Mouse (Mus musculus) C2C12 (cell line): ENCODE measurements around the gene Timp2. TPM values are rescaled to one million over a fixed set of nuclear protein-coding genes. Genes with fewer than 3 reads are reported as not detected.

Experiments
- H3K27me3 ChIP-seq: one replicate; pipeline ENCODE4 v1.6.1; 2011; ENCODE audit not compliant: control insufficient read depth, insufficient read depth, insufficient read length
- H3K36me3 ChIP-seq: one replicate; pipeline ENCODE4 v1.6.1; 2011; ENCODE audit not compliant: control insufficient read depth, insufficient read depth
- H3K4me3 ChIP-seq: one replicate; pipeline ENCODE4 v1.5.1; 2011; ENCODE audit warnings: mild to moderate bottlenecking, control low read depth; ENCODE audit not compliant: poor library complexity, insufficient read depth, severe bottlenecking
- H3K79me2 ChIP-seq: one replicate; pipeline ENCODE4 v1.6.1; 2011; ENCODE audit not compliant: control insufficient read depth, insufficient read depth
- H3K79me3 ChIP-seq: one replicate; pipeline ENCODE4 v1.6.1; 2011; ENCODE audit warnings: low read depth, control low read depth
- H3ac ChIP-seq: one replicate; pipeline ENCODE3; 2011; ENCODE audit warnings: low read depth; ENCODE audit not compliant: control insufficient read depth, insufficient read length
- CEBPB ChIP-seq: IDR thresholded peaks from one replicate; pipeline ENCODE4 v1.6.1; 2011; ENCODE audit warnings: low read depth, mild to moderate bottlenecking, control low read depth, moderate library complexity
- CTCF ChIP-seq: IDR thresholded peaks from one replicate; pipeline ENCODE4 v1.5.1; 2011; ENCODE audit not compliant: control insufficient read depth, insufficient read depth, insufficient read length
- FOSL1 ChIP-seq: IDR thresholded peaks from one replicate; pipeline ENCODE4 v1.8.0; 2011; ENCODE audit warnings: mild to moderate bottlenecking, low read length; ENCODE audit not compliant: poor library complexity, insufficient read depth, severe bottlenecking
- MAX ChIP-seq: IDR thresholded peaks from one replicate; pipeline ENCODE4 v1.6.1; 2011; ENCODE audit warnings: mild to moderate bottlenecking, control low read depth
- MYOD1 ChIP-seq: IDR thresholded peaks from one replicate; pipeline ENCODE4 v1.6.1; 2011; ENCODE audit warnings: low read depth; ENCODE audit not compliant: control insufficient read depth, insufficient read length
- MYOG ChIP-seq: IDR thresholded peaks from one replicate; pipeline ENCODE4 v1.6.1; 2011; ENCODE audit not compliant: control insufficient read depth, insufficient read length; ENCODE audit errors: extremely low read depth
- USF1 ChIP-seq: IDR thresholded peaks from one replicate; pipeline ENCODE4 v1.6.1; 2011; ENCODE audit warnings: low read depth, mild to moderate bottlenecking, control low read depth, moderate library complexity
- polyA plus RNA-seq: library from polyadenylated mRNA; unstranded; fragments of >200 nt; fragmentation: generic; extraction: Trizol; gene quantifications from one replicate; pipeline ENCODE4 v1.2.1, GENCODE M21; 2012; ENCODE audit warnings: missing spikeins

Timp2 gene
- polyA plus RNA-seq, 1 experiment: 372 TPM

GRCm38 (mm10) chr11:118323974-118324373 lies 31.6 kb downstream of the Timp2 start:
- no peak for TF ChIP-seq MYOD1
- TF ChIP-seq MAX: no peak
- TF ChIP-seq FOSL1: no peak
- no peak for TF ChIP-seq CTCF
- no peak for TF ChIP-seq CEBPB
- no peak for TF ChIP-seq USF1
- no peak for TF ChIP-seq MYOG
- Histone ChIP-seq H3K79me2 (peaks cover 85% of the 10 kb centered on the region), H3K27me3 (no peaks in the 10 kb centered on the region), H3ac (no peak overlapping the region), H3K36me3 (peaks cover 54% of the 10 kb centered on the region), H3K4me3 (no peak overlapping the region), H3K79me3 (peaks cover 59% of the 10 kb centered on the region)

GRCm38 (mm10) chr11:118322647-118323046 lies 32.9 kb downstream of the Timp2 start:
- Histone ChIP-seq H3K27me3 (no peaks in the 10 kb centered on the region), H3K79me3 (peaks cover 56% of the 10 kb centered on the region), H3K4me3 (no peak overlapping the region), H3K79me2 (peaks cover 73% of the 10 kb centered on the region), H3ac (no peak overlapping the region), H3K36me3 (peaks cover 67% of the 10 kb centered on the region)
- TF ChIP-seq USF1 (no peak), CTCF (no peak), FOSL1 (no peak)

GRCm38 (mm10) chr11:118321971-118322370 lies 33.6 kb downstream of the Timp2 start:
- H3K36me3 ChIP-seq: peaks cover 74% of the 10 kb centered on the region
- no peak overlapping the region for H3ac ChIP-seq
- H3K79me3 ChIP-seq: peaks cover 56% of the 10 kb centered on the region
- peaks cover 73% of the 10 kb centered on the region for H3K79me2 ChIP-seq
- no peak overlapping the region for H3K4me3 ChIP-seq
- H3K27me3 ChIP-seq: no peaks in the 10 kb centered on the region
- peak; percentile 85 for TF ChIP-seq MYOD1
- no peak for TF ChIP-seq FOSL1
- TF ChIP-seq MAX: no peak
- no peak for TF ChIP-seq MYOG
- peak; percentile 49 for TF ChIP-seq USF1

- Histone ChIP-seq H3ac (no peak overlapping the region), H3K79me2 (peaks cover 68% of the 10 kb centered on the region), H3K79me3 (peaks cover 53% of the 10 kb centered on the region), H3K36me3 (peaks cover 77% of the 10 kb centered on the region), H3K4me3 (no peak overlapping the region), H3K27me3 (no peaks in the 10 kb centered on the region)
- TF ChIP-seq MAX (no peak), FOSL1 (no peak), MYOG (no peak), USF1 (no peak), MYOD1 (no peak), CEBPB (no peak), CTCF (no peak)
Observed at GRCm38 (mm10) chr11:118321500-118321899, 34.0 kb downstream of the Timp2 start.

- Histone ChIP-seq H3K36me3 (peaks cover 87% of the 10 kb centered on the region), H3K4me3 (no peak overlapping the region)
- TF ChIP-seq MAX (peak; percentile 26), CTCF (peak; percentile 35), FOSL1 (no peak), MYOD1 (no peak), CEBPB (no peak), USF1 (no peak), MYOG (no peak)
Observed at GRCm38 (mm10) chr11:118318678-118319077, 36.9 kb downstream of the Timp2 start.

GRCm38 (mm10) chr11:118317129-118317528 lies 38.4 kb downstream of the Timp2 start:
- peaks cover 94% of the 10 kb centered on the region for H3K36me3 ChIP-seq
- no peak overlapping the region for H3K4me3 ChIP-seq
- peaks cover 16% of the 10 kb centered on the region for H3K79me3 ChIP-seq
- no peaks in the 10 kb centered on the region for H3K27me3 ChIP-seq
- TF ChIP-seq CTCF (peak; percentile 71), FOSL1 (no peak)
- no peak overlapping the region for H3ac ChIP-seq
- H3K79me2 ChIP-seq: peaks cover 24% of the 10 kb centered on the region

More at GRCm38 (mm10) chr11:118318678-118319077, 36.9 kb downstream of the Timp2 start:
- peaks cover 31% of the 10 kb centered on the region for H3K79me3 ChIP-seq
- no peaks in the 10 kb centered on the region for H3K27me3 ChIP-seq
- peaks cover 40% of the 10 kb centered on the region for H3K79me2 ChIP-seq
- no peak overlapping the region for H3ac ChIP-seq
